Mouse (Mus musculus): ENCODE measurements around the gene C8a.

- TF ChIP-seq POLR2A (IDR thresholded peaks at IDR 0.05; ENCODE audit: insufficient read length, low read depth) (no peak), SRF (IDR thresholded peaks at IDR 0.05; ENCODE audit: control insufficient read depth, insufficient read length, low read depth) (no peak), E2F4 (IDR thresholded peaks at IDR 0.05; ENCODE audit: insufficient read depth) (no peak), MAX (IDR thresholded peaks at IDR 0.05; ENCODE audit: low read depth) (no peak), USF1 (IDR thresholded peaks at IDR 0.05; ENCODE audit: low read depth) (no peak), POLR2AphosphoS2 (IDR thresholded peaks at IDR 0.05; ENCODE audit: insufficient read length, low read depth) (no peak), REST (IDR thresholded peaks at IDR 0.05; ENCODE audit: insufficient read depth, insufficient read length) (no peak), TCF12 (IDR thresholded peaks at IDR 0.05; ENCODE audit: insufficient read depth, poor library complexity, severe bottlenecking) (no peak), CEBPB (IDR thresholded peaks at IDR 0.05; ENCODE audit: insufficient read depth, poor library complexity, severe bottlenecking) (no peak), MYOG (IDR thresholded peaks at IDR 0.05; ENCODE audit: control insufficient read depth in 1 of 3, insufficient read depth in 1 of 3, insufficient read length in 2 of 3, low read depth in 2 of 3) (no peak), MYOD1 (IDR thresholded peaks at IDR 0.05; ENCODE audit: control insufficient read depth in 1 of 3, insufficient read length in 2 of 3, low read depth in 2 of 3) (no peak)
Observed at GRCm38 (mm10) chr4:104810710-104811286, 65.4 kb downstream of the C8a start.

Measured in myocyte (in vitro differentiated cells).